Mouse (Mus musculus) left cerebral cortex, postnatal 14 days (tissue): Measurements from ENCODE around the gene Olfr834. TPM values are rescaled to one million over a fixed set of nuclear protein-coding genes. Genes with fewer than 3 reads are reported as not detected.

Source experiments
- DNase-seq, 2 experiments: peaks; one replicate each; pipeline ENCODE4 v3.0.0; 2021 to 2022; ENCODE audit warnings: low spot score in 2 of 2, mixed read lengths in 1 of 2
- intact Hi-C: fragments of 180-260 bp; cut with DNase I; formaldehyde crosslinking; loops from one replicate; pipeline ENCODE4 v1.15.1; 2025
- long read RNA-seq, 2 experiments: library from polyadenylated mRNA; stranded (forward); transcript quantifications; one replicate each; pipeline ENCODE4 v2.0.0; 2021
- total RNA-seq, 2 experiments: library from RNA; stranded (reverse); gene quantifications; 2 replicates each; pipeline ENCODE4 v1.2.3; 2021

Olfr834 gene
- total RNA-seq = not detected
- long read RNA-seq, experiment 1 = 0 reads
- long read RNA-seq, experiment 2 = 0 reads

- no peak for DNase-seq
- intact Hi-C loops = no loop called here
Observed at GRCm38 (mm10) chr9:18987690-18988089, at the start of gene Olfr834. Gene Olfr834, plus strand, starts transcription at chr9:18987990.

GRCm38 (mm10) chr9:18962021-18962420 is 25.8 kb upstream of the Olfr834 start:
- DNase-seq = no peak
- intact Hi-C loops = no loop called here

GRCm38 (mm10) chr9:19032435-19032834 is 44.6 kb downstream of the Olfr834 start, which contains the start of gene Olfr835:
Gene Olfr835, plus strand, starts transcription at chr9:19032735.
- intact Hi-C loops = no loop called here
- DNase-seq = no peak

Other genes with a start within 250 kb of the Olfr834 start
- not detected for gene Olfr24, start 224.0 kb upstream of the Olfr834 start, total RNA-seq
- not detected for gene Olfr828, start 168.5 kb upstream of the Olfr834 start, total RNA-seq
- not detected for gene Olfr829, start 133.1 kb upstream of the Olfr834 start, total RNA-seq
- not detected for gene Olfr830, start 113.3 kb upstream of the Olfr834 start, total RNA-seq
- gene Olfr832, start 50.9 kb upstream of the Olfr834 start, total RNA-seq = not detected
- gene Olfr835, start 44.7 kb downstream of the Olfr834 start, total RNA-seq = not detected
- gene Olfr836, start 132.4 kb downstream of the Olfr834 start, total RNA-seq = not detected
- not detected for gene Olfr837, start 148.3 kb downstream of the Olfr834 start, total RNA-seq
- under 1 TPM; 0.07 to 0.08 TPM for gene Olfr839-ps1, start 189.3 kb downstream of the Olfr834 start, total RNA-seq